Mouse (Mus musculus): ENCODE measurements around the gene Gzmm. TPM values are rescaled to one million over a fixed set of nuclear protein-coding genes. Genes with fewer than 3 reads are reported as not detected.

Gzmm gene
- polyA plus RNA-seq, 1 experiment from 2014 or later, result 1.5 TPM

- under 1% methylated on average over 45 of the region's 45 CpGs for WGBS
- no peaks in the 10 kb centered on the region for H3K9me3 ChIP-seq
Measured at GRCm38 (mm10) chr10:79668771-79669575, 19.8 kb upstream of the Gzmm start, which contains the start of gene Tpgs1. TSS of gene Tpgs1 (plus strand) at chr10:79669369.

GRCm38 (mm10) chr10:79669576-79670057 is 19.2 kb upstream of the Gzmm start:
- whole genome bisulfite sequencing, result under 1% methylated on average over 47 of the region's 47 CpGs
- Histone ChIP-seq H3K27me3 (no peaks in the 10 kb centered on the region), H3K4me3 (peak overlapping the region; percentile 92), H3K27ac (replicated peaks) (peak overlapping the region; percentile 98), H3K4me2 (peak overlapping the region; percentile 99), H3K9ac (peak overlapping the region; percentile 95), H3K4me1 (replicated peaks) (peaks cover 30% of the 10 kb centered on the region), H3K36me3 (peaks cover 14% of the 10 kb centered on the region), H3K9me3 (no peaks in the 10 kb centered on the region)
- ATAC-seq (ENCODE audit: low read depth), result peak; percentile 65

More at GRCm38 (mm10) chr10:79668771-79669575, 19.8 kb upstream of the Gzmm start, which contains the start of gene Tpgs1:
- Histone ChIP-seq H3K9ac (peak within 1 kb of the TSS; percentile 95), H3K4me2 (peak within 1 kb of the TSS; percentile 99), H3K4me3 (peak within 1 kb of the TSS; percentile 92), H3K4me1 (replicated peaks) (peaks cover 34% of the 10 kb centered on the region), H3K36me3 (peaks cover 14% of the 10 kb centered on the region), H3K27ac (replicated peaks) (peak within 1 kb of the TSS; percentile 98), H3K27me3 (no peaks in the 10 kb centered on the region)
- ATAC-seq (ENCODE audit: low read depth), result peak; percentile 78

- H3K9me3 ChIP-seq, result no peaks in the 10 kb centered on the region
- peak overlapping the region; percentile 99 for H3K4me2 ChIP-seq
- H3K36me3 ChIP-seq, result peaks cover 17% of the 10 kb centered on the region
- peaks cover 30% of the 10 kb centered on the region for H3K4me1 ChIP-seq (replicated peaks)
- H3K27me3 ChIP-seq, result no peaks in the 10 kb centered on the region
- peak overlapping the region; percentile 92 for H3K4me3 ChIP-seq
- peak overlapping the region; percentile 98 for H3K27ac ChIP-seq (replicated peaks)
- H3K9ac ChIP-seq, result peak overlapping the region; percentile 95
- ATAC-seq (ENCODE audit: low read depth), result peak; percentile 28
- WGBS, result 26% methylated on average over 15 of the region's 15 CpGs
Measured at GRCm38 (mm10) chr10:79670071-79670888, 18.5 kb upstream of the Gzmm start.

GRCm38 (mm10) chr10:79671396-79672087 is 17.3 kb upstream of the Gzmm start:
- Histone ChIP-seq H3K4me3 (peak overlapping the region; percentile 92; the same call in 1 of the 2 replicates), H3K27me3 (no peaks in the 10 kb centered on the region), H3K9ac (peak overlapping the region; percentile 95), H3K9me3 (no peaks in the 10 kb centered on the region), H3K4me2 (peak overlapping the region; percentile 99), H3K4me1 (replicated peaks) (peaks cover 30% of the 10 kb centered on the region), H3K36me3 (peaks cover 29% of the 10 kb centered on the region), H3K27ac (replicated peaks) (0 out of 2 replicates have a peak overlapping the region, but pooled peaks have one; percentile 98)
- ATAC-seq (ENCODE audit: low read depth), result no peak
- WGBS, result 25% methylated on average over 6 of the region's 6 CpGs

GRCm38 (mm10) chr10:79672088-79672455 is 16.7 kb upstream of the Gzmm start:
- Histone ChIP-seq H3K4me2 (no peak overlapping the region), H3K27ac (replicated peaks) (no peak overlapping the region), H3K4me3 (no peak overlapping the region), H3K27me3 (no peaks in the 10 kb centered on the region), H3K9me3 (no peaks in the 10 kb centered on the region), H3K4me1 (replicated peaks) (peaks cover 30% of the 10 kb centered on the region), H3K36me3 (peaks cover 35% of the 10 kb centered on the region), H3K9ac (no peak overlapping the region)
- WGBS, result 51% methylated on average over 3 of the region's 3 CpGs
- no peak for ATAC-seq (ENCODE audit: low read depth)

- H3K27me3 ChIP-seq, result no peaks in the 10 kb centered on the region
- H3K4me1 ChIP-seq (replicated peaks), result peaks cover 27% of the 10 kb centered on the region
- H3K27ac ChIP-seq (replicated peaks), result no peak overlapping the region
- WGBS, result 100% methylated on average over 3 of the region's 3 CpGs
- H3K9ac ChIP-seq, result no peak overlapping the region
- H3K9me3 ChIP-seq, result no peaks in the 10 kb centered on the region
- H3K36me3 ChIP-seq, result peaks cover 35% of the 10 kb centered on the region
- ATAC-seq (ENCODE audit: low read depth), result no peak
- H3K4me2 ChIP-seq, result no peak overlapping the region
- no peak overlapping the region for H3K4me3 ChIP-seq
Measured at GRCm38 (mm10) chr10:79673054-79673453, 15.8 kb upstream of the Gzmm start.

GRCm38 (mm10) chr10:79675346-79676035 is 13.3 kb upstream of the Gzmm start:
- Histone ChIP-seq H3K9me3 (no peaks in the 10 kb centered on the region), H3K36me3 (peaks cover 35% of the 10 kb centered on the region), H3K27me3 (no peaks in the 10 kb centered on the region), H3K27ac (replicated peaks) (no peak overlapping the region), H3K4me2 (no peak overlapping the region), H3K4me1 (replicated peaks) (peaks cover 16% of the 10 kb centered on the region), H3K4me3 (no peak overlapping the region), H3K9ac (no peak overlapping the region)
- no peak for ATAC-seq (ENCODE audit: low read depth)
- 62% methylated on average over 44 of the region's 44 CpGs for WGBS

GRCm38 (mm10) chr10:79680606-79681495 is 8.0 kb upstream of the Gzmm start:
- H3K4me2 ChIP-seq, result peak overlapping the region; percentile 98
- ATAC-seq (ENCODE audit: low read depth), result peak; percentile 42
- no peaks in the 10 kb centered on the region for H3K27me3 ChIP-seq
- H3K27ac ChIP-seq (replicated peaks), result peak overlapping the region; percentile 86
- H3K9ac ChIP-seq, result peak overlapping the region; percentile 69
- peak overlapping the region; percentile 85 for H3K4me3 ChIP-seq
- WGBS, result 41% methylated on average over 11 of the region's 11 CpGs
- peaks cover 28% of the 10 kb centered on the region for H3K36me3 ChIP-seq
- H3K4me1 ChIP-seq (replicated peaks), result peaks cover 25% of the 10 kb centered on the region
- H3K9me3 ChIP-seq, result no peaks in the 10 kb centered on the region

- Histone ChIP-seq H3K9me3 (no peaks in the 10 kb centered on the region), H3K4me2 (peak within 1 kb of the TSS; percentile 98), H3K27me3 (no peaks in the 10 kb centered on the region), H3K4me3 (peak within 1 kb of the TSS; percentile 85), H3K36me3 (peaks cover 28% of the 10 kb centered on the region), H3K27ac (replicated peaks) (peak within 1 kb of the TSS; percentile 86), H3K9ac (peak within 1 kb of the TSS; percentile 91), H3K4me1 (replicated peaks) (peaks cover 25% of the 10 kb centered on the region)
- peak; percentile 92 for ATAC-seq (ENCODE audit: low read depth)
- WGBS, result under 1% methylated on average over 75 of the region's 84 CpGs
Measured at GRCm38 (mm10) chr10:79681591-79682245, 7.1 kb upstream of the Gzmm start, which contains the start of gene Cdc34. TSS of gene Cdc34 (plus strand) at chr10:79682195.

GRCm38 (mm10) chr10:79682551-79682915 is 6.3 kb upstream of the Gzmm start:
- no peak; the same call in 1 of the 2 replicates for ATAC-seq (ENCODE audit: low read depth)

More at GRCm38 (mm10) chr10:79682551-79682915, 6.3 kb upstream of the Gzmm start:
- H3K36me3 ChIP-seq, result peaks cover 32% of the 10 kb centered on the region
- peak overlapping the region; percentile 91 for H3K9ac ChIP-seq
- no peaks in the 10 kb centered on the region for H3K9me3 ChIP-seq
- H3K4me3 ChIP-seq, result peak overlapping the region; percentile 85
- WGBS, result 1% methylated on average over 10 of the region's 10 CpGs
- peak overlapping the region; percentile 67 for H3K27ac ChIP-seq (replicated peaks)
- peaks cover 25% of the 10 kb centered on the region for H3K4me1 ChIP-seq (replicated peaks)
- no peaks in the 10 kb centered on the region for H3K27me3 ChIP-seq
- peak overlapping the region; percentile 98 for H3K4me2 ChIP-seq
